In genomic region chr17:37075766-37076165, GRCm38 (mm10) we compare ENCODE assay signal across 30 mouse cellular contexts. TPM values are rescaled to one million over a fixed set of nuclear protein-coding genes. Genes with fewer than 3 reads are reported as not detected.
"Had no signal": no experiment of that assay in that cellular context is flagged by ENCODE, and none has a peak within 500 bp of the region (broad histone marks: within the 10 kb centered on the region; RNA-seq: fewer than 3 reads in every experiment).

No protein-coding gene starts in this region.

- H3K4me3 ChIP-seq: layer of hippocampus, adult 2 months; midbrain, embryonic 13.5 days; neural tube, embryonic 12.5 days; neural tube, embryonic 15.5 days had no signal

- H3K27ac ChIP-seq: kidney, postnatal 0 days; liver, embryonic 14.5 days; macrophage; midbrain, embryonic 13.5 days; neural tube, embryonic 12.5 days; neural tube, embryonic 15.5 days had no signal

- H3K9me3 ChIP-seq: midbrain, embryonic 13.5 days; neural tube, embryonic 12.5 days; neural tube, embryonic 15.5 days had no signal

- ATAC-seq: liver, postnatal 0 days; lung, postnatal 0 days; midbrain, embryonic 13.5 days had no signal

- H3K9ac ChIP-seq: liver, embryonic 14.5 days; liver, postnatal 0 days; lung, embryonic 14.5 days; midbrain, embryonic 13.5 days; neural tube, embryonic 12.5 days; neural tube, embryonic 15.5 days had no signal

- H3K27me3 ChIP-seq: neural tube, embryonic 12.5 days; neural tube, embryonic 15.5 days had no signal

- H3K4me2 ChIP-seq: lung, embryonic 14.5 days; midbrain, embryonic 13.5 days; neural tube, embryonic 12.5 days; neural tube, embryonic 15.5 days had no signal

- DNase-seq: kidney, adult 2 months; kidney, postnatal 25 days; layer of hippocampus, adult 9-11 months; liver, postnatal 0 days; lung, embryonic 14.5 days; thymus, adult 18-20 months; thymus, postnatal 36 days had no signal

RNA-seq across cellular contexts. Expression of gene Olfr90, which starts 12.5 kb away (rescaled TPM):
- total RNA-seq: layer of hippocampus, adult 2 months; left cerebral cortex, adult 18-20 months; left cerebral cortex, postnatal 36 days; liver, adult 2 months; megakaryocyte, adult 5-6 weeks; midbrain, postnatal 0 days had no signal
- polyA plus RNA-seq: kidney, adult 2 months; kidney, embryonic 14.5 days; kidney, postnatal 0 days; large intestine, adult 2 months; limb, embryonic 11.5 days; limb, embryonic 14.5 days; liver, adult 2 months; liver, embryonic 14.5 days; liver, postnatal 0 days; lung, embryonic 14.5 days; lung, postnatal 0 days; macrophage; midbrain, embryonic 13.5 days; midbrain, postnatal 0 days; neural tube, embryonic 15.5 days; small intestine, adult 2 months; spleen, adult 2 months; stomach, embryonic 16.5 days; testis, adult 2 months; urinary bladder, adult 2 months had no signal

RNA-seq across cellular contexts. Expression of gene Olfr91, which starts 22.3 kb away (rescaled TPM):
- total RNA-seq: layer of hippocampus, adult 2 months; layer of hippocampus, postnatal 25 days; left cerebral cortex, adult 18-20 months; left cerebral cortex, postnatal 36 days; liver, adult 2 months; megakaryocyte, adult 5-6 weeks; midbrain, postnatal 0 days had no signal
- polyA plus RNA-seq: kidney, adult 2 months; kidney, embryonic 14.5 days; kidney, postnatal 0 days; large intestine, adult 2 months; limb, embryonic 11.5 days; limb, embryonic 14.5 days; liver, adult 2 months; liver, embryonic 14.5 days; liver, postnatal 0 days; lung, embryonic 14.5 days; lung, postnatal 0 days; macrophage; midbrain, embryonic 13.5 days; midbrain, postnatal 0 days; neural tube, embryonic 12.5 days; neural tube, embryonic 15.5 days; small intestine, adult 2 months; spleen, adult 2 months; stomach, embryonic 16.5 days; urinary bladder, adult 2 months had no signal

RNA-seq across cellular contexts. Expression of gene Olfr92, which starts 44.1 kb away (rescaled TPM):
- total RNA-seq: layer of hippocampus, adult 2 months; layer of hippocampus, postnatal 25 days; left cerebral cortex, adult 18-20 months; left cerebral cortex, postnatal 36 days; liver, adult 2 months; megakaryocyte, adult 5-6 weeks; midbrain, postnatal 0 days had no signal
- polyA plus RNA-seq: kidney, adult 2 months; kidney, embryonic 14.5 days; kidney, postnatal 0 days; large intestine, adult 2 months; limb, embryonic 11.5 days; limb, embryonic 14.5 days; liver, adult 2 months; liver, embryonic 14.5 days; liver, postnatal 0 days; lung, embryonic 14.5 days; lung, postnatal 0 days; macrophage; midbrain, embryonic 13.5 days; midbrain, postnatal 0 days; neural tube, embryonic 12.5 days; neural tube, embryonic 15.5 days; small intestine, adult 2 months; spleen, adult 2 months; stomach, embryonic 16.5 days; testis, adult 2 months; urinary bladder, adult 2 months had no signal

RNA-seq across cellular contexts. Expression of gene Mog, which starts 52.6 kb away (rescaled TPM):
- total RNA-seq: liver, adult 2 months; megakaryocyte, adult 5-6 weeks; midbrain, postnatal 0 days had no signal
- polyA plus RNA-seq: kidney, adult 2 months; kidney, postnatal 0 days; large intestine, adult 2 months; limb, embryonic 14.5 days; liver, adult 2 months; liver, embryonic 14.5 days; liver, postnatal 0 days; macrophage; small intestine, adult 2 months; spleen, adult 2 months; stomach, embryonic 16.5 days had no signal
